Mouse (Mus musculus) thymus, adult 2 months (tissue): ENCODE results near the gene Olfr987. TPM values are rescaled to one million over a fixed set of nuclear protein-coding genes. Genes with fewer than 3 reads are reported as not detected.

Experiments used
- DNase-seq: peaks from one replicate; pipeline ENCODE4 v3.0.0; 2021
- H3K27ac ChIP-seq: fragments of 200-500 bp; 2 replicates; pipeline ENCODE4 v1.5.1; 2012; ENCODE audit warnings: low read length, control low read depth; ENCODE audit not compliant: control insufficient read depth, insufficient read depth
- H3K27me3 ChIP-seq: fragments of 200-500 bp; 2 replicates; pipeline ENCODE4 v1.6.1; 2012; ENCODE audit warnings: mild to moderate bottlenecking, low read length, moderate library complexity, mixed read lengths; ENCODE audit not compliant: control insufficient read depth, insufficient read depth
- H3K36me3 ChIP-seq: fragments of 200-500 bp; 2 replicates; pipeline ENCODE4 v1.6.1; 2012; ENCODE audit warnings: mild to moderate bottlenecking, low read length, moderate library complexity; ENCODE audit not compliant: control insufficient read depth, insufficient read depth
- H3K4me1 ChIP-seq: fragments of 200-500 bp; replicated peaks from 2 replicates; pipeline ENCODE4 v1.6.1; 2012; ENCODE audit warnings: low read length; ENCODE audit not compliant: control insufficient read depth, insufficient read depth
- H3K4me3 ChIP-seq: fragments of 200-500 bp; 2 replicates; pipeline ENCODE4 v1.5.1; 2012; ENCODE audit warnings: mild to moderate bottlenecking, low read length, control low read depth, moderate library complexity; ENCODE audit not compliant: control insufficient read depth, insufficient read depth
- CTCF ChIP-seq: fragments of 200-500 bp; IDR thresholded peaks from 2 replicates; pipeline ENCODE4 v1.5.1; 2012; ENCODE audit warnings: mild to moderate bottlenecking, control low read depth, low read length, moderate library complexity, borderline replicate concordance; ENCODE audit not compliant: control insufficient read depth, poor library complexity, insufficient read depth; ENCODE audit errors: extremely low read depth
- POLR2A ChIP-seq: fragments of 200-500 bp; IDR thresholded peaks from 2 replicates; pipeline ENCODE4 v1.6.1; 2012; ENCODE audit warnings: mild to moderate bottlenecking, low read length, control low read depth, moderate library complexity; ENCODE audit not compliant: control insufficient read depth, poor library complexity, insufficient read depth; ENCODE audit errors: extremely low read depth
- WGBS: fragments of 180-500 bp; shearing (Covaris S2); methylation state at CpG from one replicate; pipeline ENCODE4 v1.1.7; 2018; 5-methylcytosine and 5-hydroxymethylcytosine counted together
- polyA plus RNA-seq: library from polyadenylated mRNA; depleted of rRNA; stranded (reverse); fragments of >200 nt; gene quantifications from 2 replicates; pipeline ENCODE4 v1.2.3, GENCODE M21; 2012; rRNA removed

Gene Olfr987
- polyA plus RNA-seq, 1 experiment = not detected

GRCm38 (mm10) chr2:85281023-85281422 lies 58.1 kb downstream of the Olfr987 start:
- no peak for DNase-seq
- Histone ChIP-seq H3K27ac (no peak overlapping the region), H3K4me3 (no peak overlapping the region), H3K27me3 (no peaks in the 10 kb centered on the region), H3K36me3 (no peaks in the 10 kb centered on the region), H3K4me1 (no peaks in the 10 kb centered on the region)
- 41% methylated on average over 4 of the region's 4 CpGs for WGBS
- TF ChIP-seq CTCF (no peak), POLR2A (no peak)

Other genes with a start within 250 kb of the Olfr987 start
- gene Aplnr, start 203.1 kb downstream of the Olfr987 start, polyA plus RNA-seq = 4.1 and 4.5 TPM in 2 replicates
- gene Lrrc55, start 142.1 kb downstream of the Olfr987 start, polyA plus RNA-seq = 0.48 and 0.50 TPM in 2 replicates
- gene Olfr988, start 23.9 kb upstream of the Olfr987 start, polyA plus RNA-seq = not detected in 2 replicates
- gene Olfr992, start 70.2 kb upstream of the Olfr987 start, polyA plus RNA-seq = not detected in 2 replicates
- gene Olfr993, start 75.6 kb upstream of the Olfr987 start, polyA plus RNA-seq = not detected in 2 replicates
- gene Olfr994, start 97.1 kb upstream of the Olfr987 start, polyA plus RNA-seq = not detected in 2 replicates
- gene Olfr995, start 104.3 kb upstream of the Olfr987 start, polyA plus RNA-seq = not detected in 2 replicates
- gene 4833423E24Rik, start 179.7 kb upstream of the Olfr987 start, polyA plus RNA-seq = 1.3 and 1.9 TPM in 2 replicates
- not detected in 2 replicates for gene Olfr996, start 239.9 kb upstream of the Olfr987 start, polyA plus RNA-seq
- not detected in 2 replicates for gene Olfr998, start 249.6 kb upstream of the Olfr987 start, polyA plus RNA-seq